Mouse (Mus musculus): ENCODE measurements at regions not wholly inside any gene's neighbourhood (a gene's known extent, or its start where the extent isn't known, plus 50 kb on each side); places are given as distances from the start of the nearest gene placed in this dataset.

- DNase-seq = no peak
Observed at GRCm38 (mm10) chr10:125726546-125726945, 239.4 kb upstream of the Lrig3 start.

- DNase-seq = no peak
Observed at GRCm38 (mm10) chr10:125735744-125736494, 230.0 kb upstream of the Lrig3 start.

- DNase-seq = no peak
Observed at GRCm38 (mm10) chr10:125743181-125743580, 222.8 kb upstream of the Lrig3 start.

- peak; percentile 62 for DNase-seq
Observed at GRCm38 (mm10) chr10:125749031-125749585, 216.9 kb upstream of the Lrig3 start.

- no peak for DNase-seq
Observed at GRCm38 (mm10) chr10:125752506-125753218, 213.3 kb upstream of the Lrig3 start.

DNA sequence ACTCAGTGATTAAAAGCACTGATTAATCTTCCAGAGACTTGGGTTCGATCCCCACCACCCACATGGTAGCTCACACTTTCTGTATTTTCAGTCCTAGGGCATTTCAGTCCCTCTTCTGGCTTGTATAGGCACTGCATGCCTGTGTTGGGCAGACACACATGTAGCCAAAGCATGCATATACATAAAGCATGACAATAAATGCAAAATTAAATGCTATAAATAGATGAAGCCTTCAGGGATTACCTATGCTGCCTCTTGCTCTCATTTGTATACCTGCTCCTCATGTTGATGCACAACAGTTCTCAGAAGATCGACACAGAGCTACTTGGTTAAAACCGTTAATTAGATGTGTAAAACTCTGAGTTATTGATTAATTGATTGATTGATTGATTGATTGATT is 206.8 kb upstream of the Lrig3 start:
- no peak for DNase-seq

DNA sequence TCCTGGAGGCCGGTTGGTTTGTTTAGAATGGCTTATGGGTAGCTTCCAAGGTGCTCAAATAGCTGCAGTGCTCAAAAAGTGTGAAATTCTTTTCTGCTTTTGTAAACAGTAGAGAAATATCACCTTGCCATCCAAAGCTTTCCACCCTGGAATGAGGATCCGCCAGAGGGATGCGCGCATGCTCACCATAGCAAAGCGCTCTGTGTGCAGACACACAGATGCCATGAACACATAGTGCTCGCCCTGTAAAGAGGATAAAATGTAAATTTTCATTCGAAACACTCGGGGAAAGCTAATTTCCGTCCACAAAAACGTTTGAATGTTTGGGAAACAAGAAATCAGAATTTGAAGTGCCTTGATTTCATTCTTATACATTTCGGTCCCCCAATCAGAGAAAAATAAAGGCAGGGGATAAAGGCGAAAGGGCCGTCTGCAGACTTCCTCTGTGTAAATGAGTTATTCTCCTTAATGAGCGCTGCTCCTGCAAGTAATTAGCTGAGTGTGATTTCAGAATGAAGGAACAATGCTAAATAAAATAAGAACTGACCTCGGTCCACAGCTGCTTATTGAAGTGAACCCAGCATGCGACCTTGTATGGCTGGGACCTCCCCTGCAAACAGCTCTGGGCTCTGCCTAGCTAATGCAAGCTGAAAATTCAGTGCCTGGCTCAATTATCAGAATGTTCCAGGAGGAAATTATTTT is 203.4 kb upstream of the Lrig3 start:
- no peak for DNase-seq

DNA sequence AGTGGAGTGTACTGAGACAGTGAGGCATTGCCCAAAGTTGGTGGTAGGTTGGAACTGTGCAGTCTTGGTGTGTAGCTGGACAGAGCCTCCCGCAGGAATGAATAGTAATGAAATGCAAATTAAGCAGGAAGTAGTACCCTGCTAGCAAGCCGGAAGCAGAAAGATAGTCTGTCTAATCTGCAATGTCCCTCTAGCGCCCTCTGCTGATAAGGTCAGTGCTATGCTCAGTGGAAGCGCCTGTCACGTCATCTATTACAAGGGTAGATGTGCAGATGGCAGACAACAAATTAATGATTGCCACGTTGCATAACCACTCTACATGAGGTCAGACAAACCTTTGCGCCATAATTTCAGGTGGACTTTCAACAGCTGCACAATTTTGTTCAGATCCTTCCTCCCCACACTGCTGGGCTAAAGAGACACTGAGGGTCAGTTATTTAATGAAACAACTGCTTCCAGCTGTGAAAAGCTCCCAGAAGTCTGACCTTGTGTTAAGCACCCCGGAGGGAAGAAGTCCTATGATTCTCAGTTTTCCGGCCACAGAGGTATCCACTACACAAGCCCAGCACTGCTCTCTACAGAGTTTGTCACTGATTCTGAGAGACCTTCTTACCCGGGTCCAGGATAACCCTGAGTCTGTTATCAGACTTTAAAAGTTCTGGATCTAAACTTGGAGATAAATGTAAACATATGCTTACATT is 201.4 kb upstream of the Lrig3 start:
- DNase-seq = peak; percentile 98

GRCm38 (mm10) chr10:125765103-125765820 is 200.7 kb upstream of the Lrig3 start:
- DNase-seq = no peak

DNA sequence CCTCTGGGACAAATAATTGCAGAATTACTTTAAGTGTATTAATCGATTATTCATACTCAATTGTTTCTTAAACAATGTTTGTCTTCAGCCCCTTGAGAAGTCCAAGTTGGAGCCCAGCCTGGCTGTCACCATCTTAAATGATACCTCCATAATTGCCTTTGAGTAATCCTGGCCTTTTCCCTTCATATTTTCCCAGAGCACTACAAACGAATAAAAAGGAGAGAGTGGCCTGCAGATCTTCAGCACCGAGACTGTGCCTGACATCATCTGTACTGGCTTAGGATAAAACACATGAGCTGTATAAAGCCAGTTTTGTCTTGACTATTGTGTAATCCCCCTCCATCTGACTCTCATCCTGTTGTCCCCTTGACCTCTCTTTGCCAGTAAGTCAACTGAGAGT is 197.7 kb upstream of the Lrig3 start:
- no peak for DNase-seq

GRCm38 (mm10) chr10:125773541-125773940 is 192.4 kb upstream of the Lrig3 start:
- DNase-seq = no peak

DNA sequence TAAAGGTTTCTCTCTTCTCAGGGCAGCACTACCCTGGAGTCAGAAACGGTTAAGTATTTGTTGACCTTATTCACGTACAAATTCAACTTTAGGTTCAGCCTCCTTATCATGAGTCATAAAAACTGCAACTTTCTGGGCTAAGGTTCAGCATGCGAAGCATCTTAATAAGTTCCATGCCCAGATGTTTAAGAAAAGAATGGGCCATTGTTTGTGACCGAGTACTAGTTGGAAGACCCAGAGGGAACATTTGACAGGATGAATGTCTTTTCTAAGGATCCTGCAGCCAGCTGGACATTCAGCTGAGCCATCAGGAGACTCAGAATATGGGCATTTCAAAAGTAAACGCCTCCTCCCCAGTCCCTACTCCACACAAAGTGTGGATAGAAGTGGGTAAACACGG is 183.5 kb upstream of the Lrig3 start:
- DNase-seq = no peak

GRCm38 (mm10) chr10:125784896-125785295 is 181.1 kb upstream of the Lrig3 start:
- DNase-seq = peak; percentile 44

- peak; percentile 5 for DNase-seq
Observed at GRCm38 (mm10) chr10:125785448-125786196, 180.3 kb upstream of the Lrig3 start.

- DNase-seq = no peak
Observed at GRCm38 (mm10) chr10:125786197-125786879, 179.6 kb upstream of the Lrig3 start.

- DNase-seq = no peak
Observed at GRCm38 (mm10) chr10:125786880-125787337, 179.1 kb upstream of the Lrig3 start.

DNA sequence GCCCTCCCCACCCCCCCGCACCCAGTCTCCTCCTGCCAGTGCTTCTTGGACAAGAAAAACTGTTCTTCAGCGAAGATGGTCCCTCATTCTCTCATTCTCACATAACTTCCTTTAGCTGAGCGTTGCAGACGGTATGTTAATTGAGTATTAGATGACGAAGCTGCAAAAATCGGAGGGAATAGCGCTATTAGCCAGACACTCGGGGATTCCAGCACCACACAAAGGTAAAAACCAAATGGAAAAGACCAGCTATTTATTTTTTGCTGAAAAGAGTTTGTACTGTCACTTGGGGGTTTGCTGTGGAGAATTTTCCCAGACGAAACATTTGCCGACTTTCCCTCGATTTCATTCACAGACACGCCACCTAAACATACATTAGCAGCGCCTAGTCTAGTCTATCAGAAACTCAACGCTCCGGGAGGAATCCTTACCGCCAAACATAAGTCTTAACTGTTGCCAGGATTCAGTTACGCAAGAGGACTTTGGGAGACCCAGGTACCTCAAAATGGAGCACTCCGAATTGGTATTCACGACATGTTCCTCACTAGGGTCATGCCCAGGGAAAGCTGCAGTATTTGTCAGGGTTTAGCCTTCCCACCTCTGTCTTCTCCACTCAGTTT is 178.4 kb upstream of the Lrig3 start:
- DNase-seq = no peak

- peak; percentile 19 for DNase-seq
Observed at GRCm38 (mm10) chr10:125788262-125788661, 177.7 kb upstream of the Lrig3 start.

DNA sequence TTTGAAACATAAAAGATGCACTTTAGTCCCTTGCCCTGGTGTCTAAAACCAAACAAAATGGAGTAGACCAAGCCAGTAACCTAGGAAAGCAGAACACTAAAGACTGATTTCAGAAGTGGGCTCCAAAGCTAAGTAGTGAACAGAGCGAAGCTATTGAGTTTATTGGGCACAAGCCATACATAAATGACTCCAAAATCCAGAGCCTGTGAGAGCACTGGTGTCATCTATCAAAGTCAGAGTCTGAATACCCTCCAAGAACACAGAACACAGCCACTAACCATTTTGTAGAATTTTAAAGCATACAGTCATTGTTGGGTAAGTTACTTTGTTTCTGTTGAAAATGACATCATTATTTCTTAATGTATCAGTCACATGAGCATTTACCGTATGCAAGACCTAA is 175.0 kb upstream of the Lrig3 start:
- no peak for DNase-seq

DNA sequence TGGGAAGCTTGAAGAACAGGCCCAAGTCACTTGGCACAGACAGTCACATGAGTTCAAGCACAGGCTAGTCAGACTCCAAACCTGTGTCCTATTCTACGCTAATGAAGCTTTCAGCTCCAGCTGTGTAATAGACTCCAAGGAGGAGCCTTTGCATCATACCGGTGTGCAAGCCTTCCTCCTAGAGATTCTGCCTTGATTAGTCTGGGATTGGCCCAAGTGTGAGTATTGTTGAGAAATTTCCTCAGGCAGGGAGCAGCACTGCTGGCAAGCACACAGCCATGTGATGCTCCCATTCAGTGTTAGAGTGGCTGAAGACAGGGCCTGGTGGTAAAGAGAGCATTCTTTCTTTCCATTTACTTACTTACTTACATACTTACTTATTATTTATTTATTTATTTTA is 171.5 kb upstream of the Lrig3 start:
- no peak for DNase-seq
